Mouse (Mus musculus): ENCODE results near the gene Egfl7. TPM values are rescaled to one million over a fixed set of nuclear protein-coding genes. Genes with fewer than 3 reads are reported as not detected.
A peak's percentile ranks its signal among the peaks of the same experiment; 100 is the strongest.

The Egfl7 gene
- total RNA-seq (2014; rRNA removed) = 69.9 and 83.0 TPM in 2 replicates
- 63.2 and 70.9 TPM in 2 replicates for polyA plus RNA-seq (2015; fragmentation: Nextera tagmentation; extraction: Ambion mirVana)

GRCm38 (mm10) chr2:26579714-26580113, at the start of gene Egfl7:
Gene Egfl7, plus strand, starts transcription at chr2:26580014.
- H3K27ac ChIP-seq (ENCODE audit: low read depth, low read length) = peak within 1 kb of the TSS; percentile 27; the same call in 1 of the 2 replicates
- no peak for TF ChIP-seq CTCF (IDR thresholded peaks at IDR 0.05)

GRCm38 (mm10) chr2:26531829-26532228, 48.0 kb upstream of the Egfl7 start:
- no peak for ATAC-seq (ENCODE audit: low FRiP score)
- Histone ChIP-seq H3K4me2 (ENCODE audit: low read depth, low read length, poor library complexity, severe bottlenecking) (no peak overlapping the region), H3K4me1 (ENCODE audit: insufficient read depth, low read length) (no peaks in the 10 kb centered on the region), H3K36me3 (ENCODE audit: insufficient read depth, low read length) (no peaks in the 10 kb centered on the region), H3K9ac (replicated peaks; ENCODE audit: low read length, poor library complexity, severe bottlenecking) (no peak overlapping the region), H3K27me3 (ENCODE audit: insufficient read depth, low read length) (no peaks in the 10 kb centered on the region), H3K27ac (ENCODE audit: low read depth, low read length) (no peak overlapping the region), H3K9me3 (ENCODE audit: low read length) (no peaks in the 10 kb centered on the region), H3K4me3 (ENCODE audit: low read depth, low read length) (no peak overlapping the region)
- no peak for DNase-seq (ENCODE audit: low spot score)
- 62% methylated on average over 6 of the region's 6 CpGs for WGBS
- TF ChIP-seq CTCF (IDR thresholded peaks at IDR 0.05) = no peak

More at GRCm38 (mm10) chr2:26579714-26580113, at the start of gene Egfl7:
- H3K9me3 ChIP-seq (ENCODE audit: low read length) = no peaks in the 10 kb centered on the region
- H3K36me3 ChIP-seq (ENCODE audit: insufficient read depth, low read length) = no peaks in the 10 kb centered on the region
- DNase-seq (ENCODE audit: low spot score) = no peak
- no peaks in the 10 kb centered on the region for H3K27me3 ChIP-seq (ENCODE audit: insufficient read depth, low read length)
- no peak for ATAC-seq (ENCODE audit: low FRiP score)
- H3K4me3 ChIP-seq (ENCODE audit: low read depth, low read length) = no peak within 1 kb of the TSS
- H3K4me2 ChIP-seq (ENCODE audit: low read depth, low read length, poor library complexity, severe bottlenecking) = no peak within 1 kb of the TSS
- H3K4me1 ChIP-seq (ENCODE audit: insufficient read depth, low read length) = no peaks in the 10 kb centered on the region
- no peak within 1 kb of the TSS for H3K9ac ChIP-seq (replicated peaks; ENCODE audit: low read length, poor library complexity, severe bottlenecking)
- WGBS = 90% methylated on average over 1 of the region's 1 CpGs

- Histone ChIP-seq H3K4me1 (ENCODE audit: insufficient read depth, low read length) (no peaks in the 10 kb centered on the region), H3K4me2 (ENCODE audit: low read depth, low read length, poor library complexity, severe bottlenecking) (no peak overlapping the region), H3K27me3 (ENCODE audit: insufficient read depth, low read length) (no peaks in the 10 kb centered on the region), H3K9ac (replicated peaks; ENCODE audit: low read length, poor library complexity, severe bottlenecking) (no peak overlapping the region), H3K27ac (ENCODE audit: low read depth, low read length) (peak overlapping the region; percentile 9; the same call in 1 of the 2 replicates), H3K36me3 (ENCODE audit: insufficient read depth, low read length) (no peaks in the 10 kb centered on the region), H3K9me3 (ENCODE audit: low read length) (no peaks in the 10 kb centered on the region), H3K4me3 (ENCODE audit: low read depth, low read length) (no peak overlapping the region)
- WGBS = 19% methylated on average over 5 of the region's 5 CpGs
- ATAC-seq (ENCODE audit: low FRiP score) (no peak; the same call in 1 of the 2 replicates), DNase-seq (ENCODE audit: low spot score) (peak; percentile 55)
- no peak for TF ChIP-seq CTCF (IDR thresholded peaks at IDR 0.05)
Measured at GRCm38 (mm10) chr2:26533249-26533648, 46.6 kb upstream of the Egfl7 start.

GRCm38 (mm10) chr2:26534161-26534560, 45.7 kb upstream of the Egfl7 start:
- 48% methylated on average over 3 of the region's 3 CpGs for WGBS
- DNase-seq (ENCODE audit: low spot score) (no peak), ATAC-seq (ENCODE audit: low FRiP score) (no peak)
- H3K9me3 ChIP-seq (ENCODE audit: low read length) = no peaks in the 10 kb centered on the region
- no peak overlapping the region for H3K9ac ChIP-seq (replicated peaks; ENCODE audit: low read length, poor library complexity, severe bottlenecking)
- H3K27me3 ChIP-seq (ENCODE audit: insufficient read depth, low read length) = no peaks in the 10 kb centered on the region
- H3K4me2 ChIP-seq (ENCODE audit: low read depth, low read length, poor library complexity, severe bottlenecking) = no peak overlapping the region
- H3K36me3 ChIP-seq (ENCODE audit: insufficient read depth, low read length) = no peaks in the 10 kb centered on the region
- TF ChIP-seq CTCF (IDR thresholded peaks at IDR 0.05) = no peak
- H3K27ac ChIP-seq (ENCODE audit: low read depth, low read length) = no peak overlapping the region
- no peaks in the 10 kb centered on the region for H3K4me1 ChIP-seq (ENCODE audit: insufficient read depth, low read length)
- H3K4me3 ChIP-seq (ENCODE audit: low read depth, low read length) = no peak overlapping the region

- H3K27me3 ChIP-seq (ENCODE audit: insufficient read depth, low read length) = no peaks in the 10 kb centered on the region
- TF ChIP-seq CTCF (IDR thresholded peaks at IDR 0.05) = no peak
- H3K9ac ChIP-seq (replicated peaks; ENCODE audit: low read length, poor library complexity, severe bottlenecking) = no peak overlapping the region
- H3K9me3 ChIP-seq (ENCODE audit: low read length) = no peaks in the 10 kb centered on the region
- no peak overlapping the region for H3K4me3 ChIP-seq (ENCODE audit: low read depth, low read length)
- ATAC-seq (ENCODE audit: low FRiP score) (no peak), DNase-seq (ENCODE audit: low spot score) (peak; percentile 69)
- 65% methylated on average over 2 of the region's 2 CpGs for WGBS
- H3K4me2 ChIP-seq (ENCODE audit: low read depth, low read length, poor library complexity, severe bottlenecking) = no peak overlapping the region
- no peaks in the 10 kb centered on the region for H3K36me3 ChIP-seq (ENCODE audit: insufficient read depth, low read length)
- peak overlapping the region; percentile 67; the same call in 1 of the 2 replicates for H3K27ac ChIP-seq (ENCODE audit: low read depth, low read length)
- H3K4me1 ChIP-seq (ENCODE audit: insufficient read depth, low read length) = no peaks in the 10 kb centered on the region
Measured at GRCm38 (mm10) chr2:26534616-26535015, 45.2 kb upstream of the Egfl7 start.

GRCm38 (mm10) chr2:26535517-26536045, 44.2 kb upstream of the Egfl7 start:
- WGBS = 19% methylated on average over 4 of the region's 4 CpGs
- no peaks in the 10 kb centered on the region for H3K9me3 ChIP-seq (ENCODE audit: low read length)

More at GRCm38 (mm10) chr2:26535517-26536045, 44.2 kb upstream of the Egfl7 start:
- Histone ChIP-seq H3K27me3 (ENCODE audit: insufficient read depth, low read length) (no peaks in the 10 kb centered on the region), H3K9ac (replicated peaks; ENCODE audit: low read length, poor library complexity, severe bottlenecking) (no peak overlapping the region), H3K4me1 (ENCODE audit: insufficient read depth, low read length) (0 out of 2 replicates have a peak, but pooled peaks cover under 1% of the 10 kb centered on the region), H3K36me3 (ENCODE audit: insufficient read depth, low read length) (no peaks in the 10 kb centered on the region), H3K4me3 (ENCODE audit: low read depth, low read length) (no peak overlapping the region), H3K27ac (ENCODE audit: low read depth, low read length) (peak overlapping the region; percentile 67), H3K4me2 (ENCODE audit: low read depth, low read length, poor library complexity, severe bottlenecking) (no peak overlapping the region)
- DNase-seq (ENCODE audit: low spot score) (peak; percentile 85), ATAC-seq (ENCODE audit: low FRiP score) (peak; percentile 72)
- TF ChIP-seq CTCF (IDR thresholded peaks at IDR 0.05) = no peak

All from midbrain, postnatal 0 days (tissue).